Mouse (Mus musculus): ENCODE results near the gene Hs1bp3.

Gene Hs1bp3

DNA sequence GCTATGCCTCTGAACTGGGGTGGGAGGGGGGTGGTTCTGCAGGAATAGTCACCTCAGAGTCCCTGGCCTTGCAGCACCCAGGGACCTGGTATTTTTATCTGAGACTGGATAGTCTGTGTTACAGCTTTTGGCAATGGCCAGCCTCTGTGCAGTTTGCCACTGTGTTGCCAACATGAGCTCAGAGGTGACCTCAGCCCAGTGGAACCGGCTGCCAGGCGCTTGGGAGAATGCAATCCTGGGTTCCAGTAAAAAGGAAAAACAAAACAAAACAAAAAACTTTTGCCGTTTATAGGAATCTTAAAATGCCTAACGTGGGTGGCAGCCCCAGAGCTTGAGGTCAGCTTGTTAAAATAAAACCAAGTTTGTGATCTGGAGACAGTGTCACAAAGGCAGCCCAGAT, 21.0 kb downstream of the Hs1bp3 start:
- DNase-seq (ENCODE audit: extremely low spot score, low read depth, low spot score), result no peak

GRCm38 (mm10) chr12:8335503-8335902, 22.3 kb downstream of the Hs1bp3 start:
- DNase-seq (ENCODE audit: extremely low spot score, low read depth, low spot score), result no peak

- no peak for DNase-seq (ENCODE audit: extremely low spot score, low read depth, low spot score)
Observed at GRCm38 (mm10) chr12:8336601-8337285, 23.5 kb downstream of the Hs1bp3 start.

- no peak for DNase-seq (ENCODE audit: extremely low spot score, low read depth, low spot score)
Observed at GRCm38 (mm10) chr12:8337286-8338060, 24.2 kb downstream of the Hs1bp3 start.

DNA sequence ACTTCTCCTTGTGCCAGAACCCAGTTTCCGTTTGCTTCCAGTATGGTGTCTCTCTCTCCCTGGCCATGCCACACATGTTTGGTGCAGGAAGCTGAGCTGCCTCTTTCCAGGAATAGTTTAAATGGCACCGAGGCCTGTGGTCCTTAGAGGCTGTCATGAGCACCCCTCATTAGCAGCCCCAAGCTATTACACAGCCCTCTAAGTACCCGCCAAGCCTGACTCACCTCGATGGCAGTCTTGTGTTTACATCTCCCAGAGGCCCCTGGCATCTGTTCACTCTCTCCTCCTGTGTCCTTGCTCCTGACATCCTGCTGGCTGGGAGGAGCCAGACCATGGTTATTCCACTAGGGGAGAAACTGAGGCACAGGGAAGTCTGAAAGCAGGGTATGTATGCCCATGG, 25.3 kb downstream of the Hs1bp3 start:
- no peak for DNase-seq (ENCODE audit: extremely low spot score, low read depth, low spot score)

DNA sequence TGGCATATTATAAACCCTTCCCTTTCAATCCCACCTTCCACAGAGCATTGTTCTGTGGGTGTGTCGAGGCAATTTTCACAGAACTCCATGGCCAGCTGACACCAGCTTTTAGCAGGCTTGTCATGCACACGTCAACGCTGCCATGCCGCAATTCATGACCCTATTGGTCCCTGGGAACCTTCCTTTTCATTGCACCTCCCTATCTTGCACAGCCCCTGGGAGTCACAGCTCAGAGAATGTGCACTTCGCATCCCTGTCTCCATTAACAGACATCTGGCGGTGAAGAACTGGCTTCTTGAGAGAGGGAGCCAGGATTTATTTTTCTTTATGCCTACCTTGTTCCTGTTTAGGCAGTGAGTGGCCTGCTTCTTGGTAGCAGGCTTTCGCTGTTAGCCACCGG, 25.7 kb downstream of the Hs1bp3 start:
- no peak for DNase-seq (ENCODE audit: extremely low spot score, low read depth, low spot score)

DNA sequence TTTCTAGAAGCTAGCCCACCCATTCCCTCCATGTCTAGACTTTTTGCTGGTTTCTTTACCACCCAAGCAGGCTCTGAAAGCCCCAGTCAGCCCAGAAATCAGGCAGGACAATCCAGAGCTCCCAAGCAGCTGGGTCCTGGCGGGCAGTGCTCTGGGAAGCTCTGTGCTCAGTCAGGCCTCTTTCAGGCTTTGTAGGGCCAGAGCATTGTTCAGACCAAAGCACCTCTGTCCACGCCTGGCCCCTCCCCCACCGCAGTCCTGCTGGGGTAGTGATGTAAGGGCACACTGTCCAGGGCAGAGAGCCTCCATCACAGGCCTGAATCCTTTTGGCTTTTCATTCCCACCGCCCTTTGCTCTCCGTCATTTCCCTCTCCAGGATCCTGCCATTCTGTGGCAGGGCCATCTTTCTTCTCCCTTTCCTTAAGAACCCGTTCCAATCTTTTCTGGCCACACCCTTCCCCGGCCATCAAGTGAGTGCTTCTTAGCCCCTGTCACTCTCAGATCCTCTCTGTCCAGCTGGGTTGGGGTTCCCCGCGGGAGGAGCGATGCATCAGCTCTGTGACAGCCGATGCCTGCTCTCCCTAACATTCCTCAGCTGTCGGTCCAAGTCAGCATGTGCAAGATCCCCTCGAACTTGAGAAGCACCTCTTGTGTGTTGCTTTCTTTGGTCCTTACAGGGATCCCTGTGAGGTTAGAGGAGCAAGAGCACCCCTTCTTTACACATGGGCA, 26.5 kb downstream of the Hs1bp3 start:
- DNase-seq (ENCODE audit: extremely low spot score, low read depth, low spot score), result no peak

GRCm38 (mm10) chr12:8341008-8341407, 27.8 kb downstream of the Hs1bp3 start:
- no peak for DNase-seq (ENCODE audit: extremely low spot score, low read depth, low spot score)

DNA sequence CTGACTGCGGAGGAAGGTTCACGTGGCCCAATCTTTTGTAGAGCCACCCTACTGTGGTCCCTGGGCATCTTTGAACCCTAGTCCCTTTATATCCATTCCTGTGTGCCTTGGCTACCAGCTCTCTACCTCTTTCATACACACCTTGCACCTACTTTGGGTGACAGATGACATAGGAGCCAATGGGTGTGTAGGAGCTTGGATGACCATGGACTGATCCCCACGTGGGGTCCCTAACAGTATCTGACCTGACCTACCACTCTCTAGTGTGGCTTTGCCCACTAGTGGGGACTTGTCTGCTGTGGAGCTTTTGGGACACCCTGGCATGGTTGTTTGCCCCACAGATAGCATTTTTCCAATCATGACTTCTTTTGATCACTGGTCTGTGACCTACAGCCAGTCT, 30.1 kb downstream of the Hs1bp3 start:
- no peak for DNase-seq (ENCODE audit: extremely low spot score, low read depth, low spot score)

DNA sequence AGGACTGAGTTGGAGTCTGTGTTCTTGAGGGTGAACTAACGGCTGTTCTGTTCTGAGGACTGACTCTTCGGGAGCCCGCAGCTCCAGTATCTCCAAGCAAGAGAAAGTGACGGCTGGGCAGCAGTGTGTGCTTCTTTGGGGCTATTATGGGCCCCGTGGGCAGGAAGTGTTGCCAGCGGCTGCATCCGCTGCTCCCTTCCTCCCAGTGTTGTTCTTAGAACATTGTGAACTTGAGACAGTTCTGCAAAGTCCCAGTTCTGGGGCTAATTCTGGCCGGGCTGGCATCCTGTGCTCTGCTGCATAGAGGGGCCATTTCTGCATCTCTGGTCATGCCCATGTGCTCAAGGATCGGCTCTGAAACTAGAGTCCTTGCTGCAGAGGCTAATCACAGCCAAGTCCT, 31.7 kb downstream of the Hs1bp3 start:
- DNase-seq (ENCODE audit: extremely low spot score, low read depth, low spot score), result no peak

GRCm38 (mm10) chr12:8345539-8345938, 32.3 kb downstream of the Hs1bp3 start:
- DNase-seq (ENCODE audit: extremely low spot score, low read depth, low spot score), result no peak

DNA sequence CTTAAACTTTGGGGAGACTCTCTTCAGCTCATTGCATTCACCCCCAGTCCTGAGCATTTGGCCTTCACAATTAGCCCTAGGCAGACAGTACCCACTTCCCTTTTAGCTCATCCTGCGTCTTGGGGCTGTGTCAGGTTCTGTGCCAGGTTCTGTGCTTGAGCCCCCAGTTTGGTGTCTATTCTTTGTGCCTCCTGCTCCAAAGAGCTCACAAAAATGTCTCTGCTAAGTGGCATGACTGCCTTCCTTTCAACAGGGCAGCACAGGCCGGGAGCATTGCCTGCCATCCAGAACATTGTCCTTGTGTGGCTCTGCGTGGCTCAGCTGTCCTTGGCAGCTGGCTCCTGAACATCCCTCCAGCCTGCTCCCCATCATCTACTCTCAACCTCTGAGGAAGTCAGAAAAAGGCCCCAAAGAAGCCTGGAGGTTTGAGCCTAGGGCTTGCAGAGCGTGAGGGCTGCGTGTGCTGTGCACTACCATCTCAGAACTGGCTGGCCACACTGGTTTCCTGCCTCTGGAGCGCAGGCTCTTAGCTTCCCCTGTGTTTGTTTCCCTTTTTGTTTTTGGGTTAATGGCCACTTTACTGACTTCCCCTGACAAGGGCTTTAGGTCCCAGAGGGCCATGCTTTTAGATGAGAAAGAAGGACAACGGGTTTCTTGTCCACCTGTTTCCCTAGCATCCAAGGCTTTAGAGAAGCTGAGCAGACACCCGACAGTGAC, 34.7 kb downstream of the Hs1bp3 start:
- DNase-seq (ENCODE audit: extremely low spot score, low read depth, low spot score), result no peak

DNA sequence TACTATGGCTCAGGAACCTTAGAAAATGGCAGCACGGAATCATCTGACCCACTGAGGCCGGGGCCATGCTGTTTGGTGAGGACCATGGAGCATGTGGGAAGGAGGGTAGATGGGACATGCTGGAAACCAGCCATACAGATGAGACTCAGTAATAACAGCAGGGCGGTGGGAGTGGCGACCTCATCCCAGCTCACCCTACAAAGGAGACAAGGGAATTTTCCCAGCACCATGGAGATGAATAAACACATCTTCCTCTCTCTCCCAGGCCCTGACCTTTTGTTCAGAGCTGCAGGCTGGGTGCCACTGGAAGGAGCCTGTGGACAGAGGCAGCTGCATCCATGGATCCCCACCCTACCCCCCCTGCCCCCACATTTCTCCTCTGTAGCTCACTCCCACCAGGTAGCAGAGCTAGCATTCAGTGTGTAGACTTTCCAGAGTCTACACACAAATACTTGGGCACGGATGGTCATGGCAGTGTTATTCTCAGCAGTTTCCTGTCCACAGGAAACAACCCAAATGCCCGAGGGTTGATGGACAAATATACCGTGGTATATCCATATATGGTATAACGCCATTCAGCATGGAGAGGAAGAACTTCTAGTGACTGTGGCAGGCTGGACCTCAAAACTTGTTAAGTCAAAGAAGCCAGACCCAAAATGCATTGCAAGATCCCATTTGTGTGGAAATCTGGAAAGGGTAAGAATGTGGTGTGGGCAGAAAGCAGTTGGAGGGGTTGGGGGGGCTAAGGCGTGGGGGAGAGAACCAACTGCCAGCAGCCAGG, 35.7 kb downstream of the Hs1bp3 start:
- no peak for DNase-seq (ENCODE audit: extremely low spot score, low read depth, low spot score)

- no peak for DNase-seq (ENCODE audit: extremely low spot score, low read depth, low spot score)
Observed at GRCm38 (mm10) chr12:8351025-8351903, 38.0 kb downstream of the Hs1bp3 start.

DNA sequence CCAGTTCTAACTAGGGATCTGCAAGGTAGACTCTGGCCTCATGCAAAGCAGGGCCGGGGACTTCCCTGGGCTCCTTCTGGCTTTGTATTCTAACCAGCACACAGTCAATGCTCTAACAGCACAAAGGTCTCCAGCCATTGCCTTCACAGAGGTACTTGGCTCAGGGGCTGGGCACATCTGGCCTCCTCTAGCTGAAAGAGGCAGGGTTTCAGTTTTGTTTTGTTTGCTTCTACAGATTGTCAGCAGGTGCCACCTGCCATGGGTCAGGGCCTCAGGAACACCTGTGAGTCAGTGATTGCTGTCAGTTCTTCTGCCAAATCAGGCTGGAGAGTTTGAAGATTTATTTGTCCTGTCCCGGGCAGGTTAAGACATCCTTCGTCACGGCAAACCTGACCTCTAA, 39.8 kb downstream of the Hs1bp3 start:
- no peak for DNase-seq (ENCODE audit: extremely low spot score, low read depth, low spot score)

GRCm38 (mm10) chr12:8354187-8354586, 41.0 kb downstream of the Hs1bp3 start:
- DNase-seq (ENCODE audit: extremely low spot score, low read depth, low spot score), result no peak

- DNase-seq (ENCODE audit: extremely low spot score, low read depth, low spot score), result no peak
Observed at GRCm38 (mm10) chr12:8355011-8355410, 41.8 kb downstream of the Hs1bp3 start.

DNA sequence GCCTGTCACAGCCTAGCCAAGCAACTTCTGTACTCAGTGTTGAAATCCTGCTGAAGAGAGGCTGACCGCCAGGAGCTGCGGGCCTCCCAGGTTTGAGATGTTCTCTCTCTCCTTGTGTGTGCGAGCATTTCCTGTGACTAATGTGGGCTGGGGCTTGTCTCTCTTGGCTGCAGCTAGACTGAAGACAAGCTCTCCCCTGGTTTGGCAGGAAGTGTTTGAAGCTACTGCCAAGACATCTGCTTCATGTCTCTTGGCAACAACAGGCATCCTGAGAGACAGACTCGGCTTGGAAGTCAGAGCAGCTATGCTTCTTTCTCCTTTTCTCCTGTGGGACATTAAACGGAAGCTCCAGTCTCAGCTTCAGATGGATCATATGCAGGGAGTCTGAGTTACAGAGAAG, 44.2 kb downstream of the Hs1bp3 start:
- no peak for DNase-seq (ENCODE audit: extremely low spot score, low read depth, low spot score)

- no peak for DNase-seq (ENCODE audit: extremely low spot score, low read depth, low spot score)
Observed at GRCm38 (mm10) chr12:8358344-8358966, 45.2 kb downstream of the Hs1bp3 start.
